Mouse (Mus musculus) kidney, adult 2 months (tissue): Measurements from ENCODE around the gene Aacs. TPM values are rescaled to one million over a fixed set of nuclear protein-coding genes. Genes with fewer than 3 reads are reported as not detected.

Experiments
- DNase-seq: peaks from one replicate; pipeline ENCODE4 v3.0.0; 2021
- H3K27ac ChIP-seq: fragments of 200-500 bp; 2 replicates; pipeline ENCODE4 v1.5.1; 2012; ENCODE audit warnings: low read depth, low read length, control low read depth, inconsistent platforms; ENCODE audit not compliant: insufficient read depth
- H3K27me3 ChIP-seq: fragments of 200-500 bp; replicated peaks from 2 replicates; pipeline ENCODE4 v1.6.1; 2012; ENCODE audit warnings: mild to moderate bottlenecking, moderate library complexity, low read length, inconsistent platforms; ENCODE audit not compliant: control insufficient read depth, insufficient read depth
- H3K36me3 ChIP-seq: fragments of 200-500 bp; 2 replicates; pipeline ENCODE4 v1.6.1; 2012; ENCODE audit warnings: mild to moderate bottlenecking, moderate library complexity, low read length, inconsistent platforms; ENCODE audit not compliant: control insufficient read depth, insufficient read depth
- H3K4me1 ChIP-seq: fragments of 200-500 bp; 2 replicates; pipeline ENCODE4 v1.6.1; 2011; ENCODE audit warnings: low read length; ENCODE audit not compliant: control insufficient read depth, insufficient read depth
- H3K4me3 ChIP-seq: fragments of 200-500 bp; 2 replicates; pipeline ENCODE4 v1.5.1; 2011; ENCODE audit warnings: mild to moderate bottlenecking, low read depth, low read length, control low read depth; ENCODE audit not compliant: insufficient read depth
- CTCF ChIP-seq: fragments of 200-500 bp; conservative IDR thresholded peaks from 2 replicates; pipeline ENCODE4 v1.5.1; 2011; ENCODE audit warnings: low read depth, mild to moderate bottlenecking, control low read depth, low read length, moderate library complexity, mixed read lengths; ENCODE audit not compliant: insufficient read depth, insufficient read length
- POLR2A ChIP-seq: fragments of 200-500 bp; IDR thresholded peaks from one replicate; pipeline ENCODE4 v1.6.1; 2011; ENCODE audit warnings: low read depth, low read length, control low read depth
- WGBS: fragments of 180-500 bp; shearing (Covaris S2); methylation state at CpG from one replicate; pipeline ENCODE4 v1.1.7; 2018; 5-methylcytosine and 5-hydroxymethylcytosine counted together
- polyA plus RNA-seq: library from polyadenylated mRNA; depleted of rRNA; stranded (reverse); fragments of >200 nt; gene quantifications from 2 replicates; pipeline ENCODE4 v1.2.3, GENCODE M21; 2012

Gene Aacs
- polyA plus RNA-seq, 1 experiment = 102 TPM

DNA sequence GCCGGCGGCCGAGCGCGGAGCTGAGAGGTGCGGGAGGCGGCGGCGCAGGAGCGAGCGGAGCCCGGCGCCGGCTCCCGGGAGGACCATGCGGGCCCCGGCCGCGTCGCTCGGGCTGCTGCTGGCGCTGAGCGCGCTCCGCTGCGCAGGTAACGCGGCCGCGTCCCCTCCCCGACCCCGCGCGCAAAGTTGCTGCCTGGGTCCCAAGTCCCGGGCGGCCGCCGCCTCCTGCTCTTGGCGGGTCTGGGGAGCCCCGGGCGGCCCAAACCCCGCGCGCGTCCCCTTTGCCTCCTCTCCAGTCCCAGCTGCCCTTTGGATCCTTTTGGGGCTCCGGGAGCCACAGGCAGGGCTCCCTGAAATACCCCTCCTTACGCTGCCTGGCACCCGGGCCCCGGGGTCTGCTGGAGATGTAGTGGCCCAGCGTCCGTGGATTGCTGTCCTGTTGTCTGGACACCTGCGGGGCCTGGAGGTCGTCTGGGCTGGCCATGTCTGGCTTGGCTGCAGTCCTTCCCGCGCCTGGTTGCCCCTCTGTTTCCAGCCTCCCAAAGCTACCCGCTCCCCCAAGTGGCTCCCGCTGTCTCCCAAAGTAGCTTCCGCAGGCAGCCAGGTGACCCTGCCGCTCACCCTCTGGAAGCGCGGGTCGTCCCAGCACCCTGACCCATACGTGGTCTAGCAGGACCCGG, 57.1 kb downstream of the Aacs start:
- no peaks in the 10 kb centered on the region for H3K27me3 ChIP-seq
- no peaks in the 10 kb centered on the region for H3K36me3 ChIP-seq
- DNase-seq = no peak
- WGBS = 5% methylated on average over 64 of the region's 64 CpGs
- H3K27ac ChIP-seq = no peak overlapping the region
- no peaks in the 10 kb centered on the region for H3K4me1 ChIP-seq
- H3K4me3 ChIP-seq = no peak overlapping the region
- no peak for TF ChIP-seq CTCF

DNA sequence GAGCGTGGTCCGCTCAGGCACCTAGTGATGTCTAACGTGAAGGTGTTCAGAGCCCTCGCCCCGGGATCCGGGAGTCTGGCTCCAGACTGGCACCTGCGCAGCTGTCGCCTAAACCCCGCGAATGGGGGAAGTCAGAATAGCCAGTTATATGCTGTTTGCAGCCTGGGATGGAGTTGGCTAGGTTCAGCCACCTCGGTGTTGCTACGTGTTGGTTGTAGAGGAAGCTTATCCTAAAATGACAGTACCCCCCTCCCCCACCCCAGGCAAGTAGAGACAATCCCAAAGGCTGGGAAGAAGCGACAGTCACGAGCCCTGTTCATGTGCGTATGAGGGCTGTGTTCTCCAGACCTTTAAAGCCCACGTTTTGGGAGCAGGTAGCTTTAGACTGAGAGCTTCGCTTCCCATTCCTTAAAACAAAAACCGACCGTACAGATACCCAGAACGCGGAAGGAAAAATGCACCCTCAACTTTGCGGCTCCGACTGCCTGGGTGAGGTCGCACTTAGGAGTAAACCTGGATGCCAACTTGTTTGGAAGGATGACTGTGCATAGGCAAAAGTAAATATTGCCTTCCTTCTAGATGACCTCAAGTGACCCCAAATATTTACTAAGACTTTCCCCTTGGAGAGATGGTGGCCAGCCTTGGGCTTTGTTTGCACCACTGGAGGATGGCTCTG, 57.7 kb downstream of the Aacs start:
- DNase-seq = no peak
- TF ChIP-seq CTCF = no peak
- TF ChIP-seq POLR2A = no peak
- no peak overlapping the region for H3K4me3 ChIP-seq
- no peaks in the 10 kb centered on the region for H3K4me1 ChIP-seq
- H3K36me3 ChIP-seq = no peaks in the 10 kb centered on the region
- H3K27me3 ChIP-seq = no peaks in the 10 kb centered on the region
- 3% methylated on average over 24 of the region's 24 CpGs for WGBS
- H3K27ac ChIP-seq = no peak overlapping the region

- no peak for TF ChIP-seq POLR2A
- no peak for TF ChIP-seq CTCF
- no peak overlapping the region for H3K4me3 ChIP-seq
- 5% methylated on average over 7 of the region's 7 CpGs for WGBS
- no peaks in the 10 kb centered on the region for H3K4me1 ChIP-seq
- no peaks in the 10 kb centered on the region for H3K36me3 ChIP-seq
- no peak for DNase-seq
- H3K27ac ChIP-seq = no peak overlapping the region
- no peaks in the 10 kb centered on the region for H3K27me3 ChIP-seq
Observed at GRCm38 (mm10) chr5:125534168-125534610, 58.6 kb downstream of the Aacs start.

- no peaks in the 10 kb centered on the region for H3K27me3 ChIP-seq
- H3K27ac ChIP-seq = no peak overlapping the region
- no peak overlapping the region for H3K4me3 ChIP-seq
- H3K4me1 ChIP-seq = no peaks in the 10 kb centered on the region
- no peak for DNase-seq
- TF ChIP-seq CTCF (no peak), POLR2A (no peak)
- no peaks in the 10 kb centered on the region for H3K36me3 ChIP-seq
- WGBS = under 1% methylated on average over 26 of the region's 26 CpGs
Observed at GRCm38 (mm10) chr5:125534611-125535324, 59.2 kb downstream of the Aacs start.

- TF ChIP-seq CTCF (no peak), POLR2A (no peak)
- no peaks in the 10 kb centered on the region for H3K4me1 ChIP-seq
- no peak overlapping the region for H3K4me3 ChIP-seq
- 87% methylated on average over 2 of the region's 2 CpGs for WGBS
- DNase-seq = no peak
- no peak overlapping the region for H3K27ac ChIP-seq
- no peaks in the 10 kb centered on the region for H3K36me3 ChIP-seq
- no peaks in the 10 kb centered on the region for H3K27me3 ChIP-seq
Observed at GRCm38 (mm10) chr5:125545090-125545489, 69.5 kb downstream of the Aacs start.

- 30% methylated on average over 13 of the region's 13 CpGs for WGBS
- no peak for TF ChIP-seq CTCF
- no peak overlapping the region for H3K27ac ChIP-seq
- H3K36me3 ChIP-seq = no peaks in the 10 kb centered on the region
- H3K27me3 ChIP-seq = no peaks in the 10 kb centered on the region
- H3K4me3 ChIP-seq = no peak overlapping the region
- no peaks in the 10 kb centered on the region for H3K4me1 ChIP-seq
- DNase-seq = no peak
Observed at GRCm38 (mm10) chr5:125546293-125546692, 70.7 kb downstream of the Aacs start.
